In genomic region chr2:12221671-12222070, GRCm38 (mm10) we compare ENCODE assay signal across 13 mouse cellular contexts.
DNase-seq lines count a peak whose midpoint lies in the region; ATAC-seq and TF ChIP-seq lines count a peak whose summit lies in the region.
"Had no signal": no experiment of that assay in that cellular context is flagged by ENCODE, and none has a peak within 500 bp of the region (broad histone marks: within the 10 kb centered on the region; RNA-seq: fewer than 3 reads in every experiment).

No protein-coding gene starts in this region.

- no peak for TF ChIP-seq POLR2A in lung, adult 2 months (IDR thresholded peaks at IDR 0.05; ENCODE audit: borderline replicate concordance, extremely low read depth, low read depth, low read length)
- no peak for TF ChIP-seq POLR2A in brain, embryonic 14.5 days (IDR thresholded peaks at IDR 0.05; ENCODE audit: borderline replicate concordance, extremely low read depth, insufficient read depth, insufficient read length, poor library complexity, severe bottlenecking)

- H3K4me2 ChIP-seq in hindbrain, embryonic 15.5 days: no peak overlapping the region
- H3K4me2 ChIP-seq in lung, embryonic 14.5 days: no peak overlapping the region
- H3K4me2 ChIP-seq: neural tube, embryonic 12.5 days had no signal

- H3K36me3 ChIP-seq in hindbrain, embryonic 15.5 days: no peaks in the 10 kb centered on the region
- H3K36me3 ChIP-seq in hindbrain, embryonic 10.5 days: no peaks in the 10 kb centered on the region
- no peaks in the 10 kb centered on the region for H3K36me3 ChIP-seq in lung, embryonic 14.5 days (ENCODE audit: insufficient read depth)
- H3K36me3 ChIP-seq: neural tube, embryonic 12.5 days had no signal

- no peak overlapping the region for H3K27ac ChIP-seq in hindbrain, embryonic 15.5 days (replicated peaks)
- H3K27ac ChIP-seq in hindbrain, embryonic 10.5 days: no peak overlapping the region
- peak overlapping the region; percentile 85 for H3K27ac ChIP-seq in lung, embryonic 14.5 days (ENCODE audit: low read depth)
- H3K27ac ChIP-seq: layer of hippocampus, adult 2 months; neural tube, embryonic 12.5 days had no signal

- 72% methylated on average over 2 of the region's 2 CpGs for WGBS in hindbrain, embryonic 15.5 days
- 89% methylated on average over 2 of the region's 2 CpGs for WGBS in hindbrain, embryonic 10.5 days
- WGBS in lung, embryonic 14.5 days: 38% methylated on average over 2 of the region's 2 CpGs
- WGBS in lung, adult 2 months: 54% methylated on average over 2 of the region's 2 CpGs

- H3K9ac ChIP-seq in hindbrain, embryonic 15.5 days: no peak overlapping the region
- H3K9ac ChIP-seq in lung, embryonic 14.5 days: no peak overlapping the region
- H3K9ac ChIP-seq: neural tube, embryonic 12.5 days had no signal

- H3K27me3 ChIP-seq in hindbrain, embryonic 15.5 days: no peaks in the 10 kb centered on the region
- H3K27me3 ChIP-seq in hindbrain, embryonic 10.5 days (ENCODE audit: insufficient read depth, poor library complexity, severe bottlenecking): no peaks in the 10 kb centered on the region
- H3K27me3 ChIP-seq in lung, embryonic 14.5 days (ENCODE audit: insufficient read depth, low read length): no peaks in the 10 kb centered on the region
- H3K27me3 ChIP-seq: neural tube, embryonic 12.5 days had no signal

- no peaks in the 10 kb centered on the region for H3K9me3 ChIP-seq in hindbrain, embryonic 15.5 days
- H3K9me3 ChIP-seq in hindbrain, embryonic 10.5 days: no peaks in the 10 kb centered on the region
- no peaks in the 10 kb centered on the region for H3K9me3 ChIP-seq in lung, embryonic 14.5 days (ENCODE audit: low read depth, low read length)
- H3K9me3 ChIP-seq: neural tube, embryonic 12.5 days had no signal

- no peak for DNase-seq in hindbrain, embryonic 10.5 days (ENCODE audit: low spot score)
- peak; percentile 94 for DNase-seq in lung, embryonic 14.5 days
- DNase-seq in lung, adult 2 months: no peak
- peak; percentile 39 for DNase-seq in brain, embryonic 14.5 days (ENCODE audit: low read depth)
- DNase-seq in kidney, postnatal 4 days: peak; percentile 52 to 66
- no peak for DNase-seq in left cerebral cortex, adult 11 months (ENCODE audit: low spot score)
- no peak for DNase-seq in heart, postnatal 36 days
- DNase-seq: cerebellum, adult 9-10 months; liver; right cerebral cortex, postnatal 25 days had no signal

- TF ChIP-seq CTCF in lung, embryonic 14.5 days (IDR thresholded peaks at IDR 0.05; ENCODE audit: low read depth): no peak
- TF ChIP-seq CTCF in lung, adult 2 months (IDR thresholded peaks at IDR 0.05; ENCODE audit: insufficient read depth, low read length): no peak
- no peak for TF ChIP-seq CTCF in brain, embryonic 14.5 days (IDR thresholded peaks at IDR 0.05; ENCODE audit: borderline replicate concordance, extremely low read depth, insufficient read depth, insufficient read length)

- H3K4me1 ChIP-seq in hindbrain, embryonic 15.5 days (replicated peaks): no peaks in the 10 kb centered on the region
- H3K4me1 ChIP-seq in hindbrain, embryonic 10.5 days (replicated peaks): no peaks in the 10 kb centered on the region
- H3K4me1 ChIP-seq in lung, embryonic 14.5 days (ENCODE audit: insufficient read depth): 0 out of 2 replicates have a peak, but pooled peaks cover 3% of the 10 kb centered on the region
- no peaks in the 10 kb centered on the region for H3K4me1 ChIP-seq in lung, adult 2 months (ENCODE audit: control insufficient read depth, insufficient read depth, low read length)
- H3K4me1 ChIP-seq: neural tube, embryonic 12.5 days had no signal

- no peak overlapping the region for H3K4me3 ChIP-seq in hindbrain, embryonic 15.5 days
- H3K4me3 ChIP-seq in hindbrain, embryonic 10.5 days: no peak overlapping the region
- H3K4me3 ChIP-seq in lung, embryonic 14.5 days (ENCODE audit: low read depth, low read length): no peak overlapping the region
- no peak overlapping the region for H3K4me3 ChIP-seq in lung, adult 2 months (replicated peaks; ENCODE audit: extremely low read depth, low read depth, low read length)
- H3K4me3 ChIP-seq: layer of hippocampus, adult 2 months; neural tube, embryonic 12.5 days had no signal

- ATAC-seq in hindbrain, embryonic 15.5 days (ENCODE audit: low FRiP score, low read depth): peak; percentile 56
- ATAC-seq in lung, embryonic 14.5 days (ENCODE audit: insufficient read depth): peak; percentile 94

- intact Hi-C loops in heart, postnatal 36 days (cut with DNase I): no loop called here

Comparison
In these comparisons a context has a peak if more than half of its experiments do, and no peak if none do; other contexts are left out.
1. DNase-seq: peak in lung, embryonic 14.5 days (single experiment), brain, embryonic 14.5 days (single experiment) and kidney, postnatal 4 days (2 of 2); none in hindbrain, embryonic 10.5 days (single experiment), lung, adult 2 months (single experiment), left cerebral cortex, adult 11 months (single experiment) and heart, postnatal 36 days (0 of 2).